In genomic region chr9:60457359-60458210, GRCm38 (mm10) we compare ENCODE assay signal across 8 mouse cellular contexts.
A peak's percentile ranks its signal among the peaks of the same experiment; 100 is the strongest.
DNase-seq lines count a peak whose midpoint lies in the region; ATAC-seq lines count a peak whose summit lies in the region.

No protein-coding gene starts in this region.

- peak overlapping the region; percentile 37 for H3K4me2 ChIP-seq in lung, embryonic 16.5 days (ENCODE audit: low read depth, low read length)
- peak overlapping the region; percentile 40 for H3K4me2 ChIP-seq in hindbrain, embryonic 13.5 days
- peak overlapping the region; percentile 39 for H3K4me2 ChIP-seq in midbrain, embryonic 14.5 days (ENCODE audit: low read length)

- peaks cover 9% of the 10 kb centered on the region for H3K4me1 ChIP-seq in lung, embryonic 16.5 days (replicated peaks; ENCODE audit: control insufficient read depth, insufficient read depth, low read length)
- peaks cover 46% of the 10 kb centered on the region for H3K4me1 ChIP-seq in hindbrain, embryonic 13.5 days (replicated peaks)
- H3K4me1 ChIP-seq in midbrain, embryonic 14.5 days (ENCODE audit: control insufficient read depth, insufficient read depth, low read length): peaks cover 50% of the 10 kb centered on the region

- no peak for DNase-seq in lung, postnatal 14 days
- DNase-seq in frontal cortex, postnatal 14 days (ENCODE audit: low spot score in 2 of 2): peak; percentile 40 to 52
- DNase-seq in midbrain, embryonic 14.5 days: peak; percentile 88
- no peak for DNase-seq in liver
- DNase-seq in layer of hippocampus, adult 11-12 months (ENCODE audit: low spot score): no peak

- peak; percentile 56 for ATAC-seq in lung, embryonic 16.5 days (ENCODE audit: low read depth)
- ATAC-seq in hindbrain, embryonic 13.5 days (ENCODE audit: low FRiP score): peak; percentile 58; the same call in 1 of the 2 replicates
- ATAC-seq in midbrain, embryonic 14.5 days (ENCODE audit: low FRiP score, low TSS enrichment): peak; percentile 77
- no peak for ATAC-seq in activated CD4-positive, CD25-positive, alpha-beta regulatory T cell, adult 4 months

- H3K9ac ChIP-seq in lung, embryonic 16.5 days (ENCODE audit: low read length): no peak overlapping the region
- H3K9ac ChIP-seq in hindbrain, embryonic 13.5 days: no peak overlapping the region
- no peak overlapping the region for H3K9ac ChIP-seq in midbrain, embryonic 14.5 days (replicated peaks; ENCODE audit: low read length)

- H3K27ac ChIP-seq in lung, embryonic 16.5 days (ENCODE audit: low read length): peak overlapping the region; percentile 24; the same call in 1 of the 2 replicates
- peak overlapping the region; percentile 46; the same call in 1 of the 2 replicates for H3K27ac ChIP-seq in hindbrain, embryonic 13.5 days
- H3K27ac ChIP-seq in midbrain, embryonic 14.5 days (replicated peaks; ENCODE audit: low read depth, low read length): peak overlapping the region; percentile 72

- 45% methylated on average over 18 of the region's 18 CpGs for WGBS in lung, embryonic 16.5 days
- 39% methylated on average over 18 of the region's 18 CpGs for WGBS in hindbrain, embryonic 13.5 days
- WGBS in midbrain, embryonic 14.5 days: 11% methylated on average over 18 of the region's 18 CpGs

- no peak overlapping the region for H3K4me3 ChIP-seq in lung, embryonic 16.5 days (ENCODE audit: low read length)
- H3K4me3 ChIP-seq in hindbrain, embryonic 13.5 days: no peak overlapping the region
- no peak overlapping the region for H3K4me3 ChIP-seq in midbrain, embryonic 14.5 days (replicated peaks; ENCODE audit: low read depth, low read length)

- H3K27me3 ChIP-seq in lung, embryonic 16.5 days (ENCODE audit: control insufficient read depth, insufficient read depth, low read depth, low read length): no peaks in the 10 kb centered on the region
- H3K27me3 ChIP-seq in hindbrain, embryonic 13.5 days: peaks cover 7% of the 10 kb centered on the region; the same call in 1 of the 2 replicates
- H3K27me3 ChIP-seq in midbrain, embryonic 14.5 days (ENCODE audit: control insufficient read depth, insufficient read depth, low read length): no peaks in the 10 kb centered on the region

- H3K36me3 ChIP-seq in lung, embryonic 16.5 days (ENCODE audit: control insufficient read depth, insufficient read depth, low read length): no peaks in the 10 kb centered on the region
- H3K36me3 ChIP-seq in hindbrain, embryonic 13.5 days: no peaks in the 10 kb centered on the region
- no peaks in the 10 kb centered on the region for H3K36me3 ChIP-seq in midbrain, embryonic 14.5 days (ENCODE audit: control insufficient read depth, insufficient read depth, low read length)

- H3K9me3 ChIP-seq in lung, embryonic 16.5 days (ENCODE audit: control insufficient read depth, low read length): no peaks in the 10 kb centered on the region
- H3K9me3 ChIP-seq in hindbrain, embryonic 13.5 days: no peaks in the 10 kb centered on the region
- no peaks in the 10 kb centered on the region for H3K9me3 ChIP-seq in midbrain, embryonic 14.5 days (ENCODE audit: control insufficient read depth, low read length)

Comparison
In these comparisons a context has a peak if more than half of its experiments do, and no peak if none do; other contexts are left out.
1. DNase-seq: peak in frontal cortex, postnatal 14 days (2 of 2) and midbrain, embryonic 14.5 days (single experiment); none in lung, postnatal 14 days (single experiment), liver (single experiment) and layer of hippocampus, adult 11-12 months (single experiment).
2. Peak in every context shown above with its lines, with median percentiles within 50 percentile points of each other: H3K27ac ChIP-seq and H3K4me2 ChIP-seq.